Mouse (Mus musculus) right cerebral cortex, postnatal 10 days (tissue): ENCODE measurements around the gene Nop16.
"Not testable (repeated sequence)": the region's sequence is repeated elsewhere in the genome, so short reads cannot be mapped to it uniquely, and the experiment has no call there.

Experiments
- DNase-seq, 2 experiments: peaks; one replicate each; pipeline ENCODE4 v3.0.0; 2021; ENCODE audit warnings: low spot score in 2 of 2

The Nop16 gene

GRCm38 (mm10) chr13:54589996-54590951, at the start of gene Nop16, which contains the start of gene Higd2a:
Gene Nop16, minus strand, starts transcription at chr13:54590090.
Gene Higd2a, plus strand, starts transcription at chr13:54590207.
- DNase-seq = peak; percentile 98 to 99

- no peak for DNase-seq
Observed at GRCm38 (mm10) chr13:54635011-54635410, 45.1 kb upstream of the Nop16 start.

GRCm38 (mm10) chr13:54632731-54633277, 42.9 kb upstream of the Nop16 start:
- DNase-seq = no peak

- no peak for DNase-seq
Observed at GRCm38 (mm10) chr13:54629128-54629527, 39.2 kb upstream of the Nop16 start.

- no peak for DNase-seq
Observed at GRCm38 (mm10) chr13:54621960-54622521, 32.2 kb upstream of the Nop16 start.

- DNase-seq = peak; percentile 98 to 99
Observed at GRCm38 (mm10) chr13:54621155-54621932, 31.5 kb upstream of the Nop16 start, which contains the start of gene Faf2. Gene Faf2, plus strand, starts transcription at chr13:54621784.

- DNase-seq = no peak
Observed at GRCm38 (mm10) chr13:54616998-54617397, 27.1 kb upstream of the Nop16 start.

GRCm38 (mm10) chr13:54616307-54616706, 26.4 kb upstream of the Nop16 start:
- DNase-seq = no peak

- not testable (repeated sequence) for DNase-seq
Observed at GRCm38 (mm10) chr13:54613141-54613540, 23.3 kb upstream of the Nop16 start.

- DNase-seq = peak; percentile 93 to 95
Observed at GRCm38 (mm10) chr13:54610972-54611754, 21.3 kb upstream of the Nop16 start, which contains the start of gene Cltb. Gene Cltb, minus strand, starts transcription at chr13:54611344.

GRCm38 (mm10) chr13:54610613-54610971, 20.7 kb upstream of the Nop16 start:
- no peak for DNase-seq

- no peak for DNase-seq
Observed at GRCm38 (mm10) chr13:54609301-54609700, 19.4 kb upstream of the Nop16 start.

- peak; percentile 67 to 69 for DNase-seq
Observed at GRCm38 (mm10) chr13:54608666-54609065, 18.8 kb upstream of the Nop16 start.

GRCm38 (mm10) chr13:54608002-54608401, 18.1 kb upstream of the Nop16 start:
- DNase-seq = no peak

GRCm38 (mm10) chr13:54607204-54607603, 17.3 kb upstream of the Nop16 start:
- DNase-seq = no peak

GRCm38 (mm10) chr13:54605426-54605825, 15.5 kb upstream of the Nop16 start:
- DNase-seq = no peak

GRCm38 (mm10) chr13:54604221-54604620, 14.3 kb upstream of the Nop16 start:
- no peak for DNase-seq

GRCm38 (mm10) chr13:54603501-54603900, 13.6 kb upstream of the Nop16 start:
- no peak for DNase-seq

GRCm38 (mm10) chr13:54602639-54603111, 12.8 kb upstream of the Nop16 start:
- no peak for DNase-seq

- DNase-seq = no peak
Observed at GRCm38 (mm10) chr13:54598622-54599143, 8.8 kb upstream of the Nop16 start.

- DNase-seq = no peak
Observed at GRCm38 (mm10) chr13:54596870-54597269, 7.0 kb upstream of the Nop16 start.
